15 mouse cellular contexts compared by ENCODE assay signal in the genomic region with DNA sequence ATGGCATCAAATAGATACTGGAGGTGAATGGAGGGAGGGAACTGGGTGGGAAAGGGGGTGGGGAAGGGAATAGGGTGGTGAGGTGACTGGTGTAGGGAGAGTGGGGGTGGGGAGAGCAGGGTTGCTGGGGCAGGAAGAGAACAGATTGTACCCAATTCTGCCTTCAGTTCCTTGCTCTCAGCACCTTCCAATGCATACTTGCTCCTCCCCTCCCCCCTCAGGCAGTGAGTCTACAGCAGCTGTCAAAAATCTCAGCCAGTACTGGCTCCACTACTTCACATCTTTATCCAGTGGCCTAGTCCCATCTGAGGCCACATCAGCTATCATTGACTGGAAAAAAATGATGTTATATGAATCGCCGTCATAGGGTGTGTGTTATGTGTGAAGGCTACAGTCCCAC. TPM values are rescaled to one million over a fixed set of nuclear protein-coding genes. Genes with fewer than 3 reads are reported as not detected.
DNase-seq lines count a peak whose midpoint lies in the region; ATAC-seq and TF ChIP-seq lines count a peak whose summit lies in the region.
"Had no signal": no experiment of that assay in that cellular context is flagged by ENCODE, and none has a peak within 500 bp of the region (broad histone marks: within the 10 kb centered on the region; RNA-seq: fewer than 3 reads in every experiment).

No protein-coding gene starts in this region.

- H3K27me3 ChIP-seq in heart, embryonic 10.5 days (ENCODE audit: insufficient read depth, poor library complexity, severe bottlenecking) = peaks cover 10% of the 10 kb centered on the region; the same call in 1 of the 2 replicates
- no peaks in the 10 kb centered on the region for H3K27me3 ChIP-seq in limb, embryonic 11.5 days (ENCODE audit: control insufficient read depth, insufficient read depth, low read length)
- H3K27me3 ChIP-seq in limb, embryonic 10.5 days (ENCODE audit: low read depth, poor library complexity, severe bottlenecking) = no peaks in the 10 kb centered on the region; the same call in 1 of the 2 replicates
- no peaks in the 10 kb centered on the region for H3K27me3 ChIP-seq in forebrain, embryonic 16.5 days (replicated peaks; ENCODE audit: control insufficient read depth, insufficient read depth, low read length)
- no peaks in the 10 kb centered on the region for H3K27me3 ChIP-seq in lung, postnatal 0 days (replicated peaks; ENCODE audit: insufficient read depth, low read length)
- H3K27me3 ChIP-seq: liver, embryonic 13.5 days; midbrain, embryonic 13.5 days; neural tube, embryonic 12.5 days had no signal

- WGBS in heart, embryonic 10.5 days = 91% methylated on average over 2 of the region's 2 CpGs
- WGBS in limb, embryonic 11.5 days = 94% methylated on average over 2 of the region's 2 CpGs
- WGBS in limb, embryonic 10.5 days = 93% methylated on average over 2 of the region's 2 CpGs
- 87% methylated on average over 2 of the region's 2 CpGs for WGBS in forebrain, embryonic 16.5 days
- WGBS in lung, postnatal 0 days = 45% methylated on average over 2 of the region's 2 CpGs

- H3K4me2 ChIP-seq in limb, embryonic 11.5 days (ENCODE audit: low read depth, severe bottlenecking) = no peak overlapping the region
- H3K4me2 ChIP-seq in forebrain, embryonic 16.5 days (ENCODE audit: low read length) = no peak overlapping the region
- no peak overlapping the region for H3K4me2 ChIP-seq in lung, postnatal 0 days (replicated peaks; ENCODE audit: low read depth, low read length)
- H3K4me2 ChIP-seq: heart, embryonic 15.5 days; liver, embryonic 13.5 days; midbrain, embryonic 13.5 days; neural tube, embryonic 12.5 days had no signal

- H3K27ac ChIP-seq in heart, embryonic 10.5 days = no peak overlapping the region
- no peak overlapping the region for H3K27ac ChIP-seq in limb, embryonic 11.5 days (replicated peaks; ENCODE audit: low read depth, low read length)
- H3K27ac ChIP-seq in limb, embryonic 10.5 days = no peak overlapping the region
- no peak overlapping the region for H3K27ac ChIP-seq in forebrain, embryonic 16.5 days (ENCODE audit: low read length)
- H3K27ac ChIP-seq in lung, postnatal 0 days (ENCODE audit: low read length) = no peak overlapping the region
- H3K27ac ChIP-seq: heart, embryonic 15.5 days; left cerebral cortex, adult 2 months; liver, embryonic 13.5 days; midbrain, embryonic 13.5 days; neural tube, embryonic 12.5 days had no signal

- 0 out of 2 replicates have a peak, but pooled peaks have one; percentile 3 for ATAC-seq in limb, embryonic 11.5 days (ENCODE audit: insufficient number of reproducible peaks, low FRiP score, low TSS enrichment, low read depth)
- ATAC-seq in forebrain, embryonic 16.5 days = peak; percentile 39
- ATAC-seq in lung, postnatal 0 days = peak; percentile 55
- ATAC-seq in granulocyte monocyte progenitor cell, adult 5-6 weeks (replicated peaks; ENCODE audit: poor library complexity, severe bottlenecking) = no peak

- H3K9ac ChIP-seq in limb, embryonic 11.5 days (ENCODE audit: low read length) = no peak overlapping the region
- H3K9ac ChIP-seq in forebrain, embryonic 16.5 days (replicated peaks; ENCODE audit: low read depth, low read length) = no peak overlapping the region
- no peak overlapping the region for H3K9ac ChIP-seq in lung, postnatal 0 days (replicated peaks; ENCODE audit: low read depth)
- H3K9ac ChIP-seq: heart, embryonic 15.5 days; liver, embryonic 13.5 days; midbrain, embryonic 13.5 days; neural tube, embryonic 12.5 days had no signal

- no peaks in the 10 kb centered on the region for H3K36me3 ChIP-seq in heart, embryonic 10.5 days
- no peaks in the 10 kb centered on the region for H3K36me3 ChIP-seq in limb, embryonic 11.5 days (ENCODE audit: control insufficient read depth, insufficient read depth, low read length)
- H3K36me3 ChIP-seq in limb, embryonic 10.5 days = no peaks in the 10 kb centered on the region
- H3K36me3 ChIP-seq in forebrain, embryonic 16.5 days (ENCODE audit: control insufficient read depth, insufficient read depth) = no peaks in the 10 kb centered on the region
- no peaks in the 10 kb centered on the region for H3K36me3 ChIP-seq in lung, postnatal 0 days (ENCODE audit: insufficient read depth, low read length)
- H3K36me3 ChIP-seq: heart, embryonic 15.5 days; liver, embryonic 13.5 days; midbrain, embryonic 13.5 days; neural tube, embryonic 12.5 days had no signal

- peak; percentile 90 for DNase-seq in heart, adult 11 months
- DNase-seq in heart, embryonic 10.5 days (ENCODE audit: low spot score) = no peak
- no peak for DNase-seq in limb, embryonic 11.5 days (ENCODE audit: low spot score)
- no peak for DNase-seq in limb, embryonic 10.5 days (ENCODE audit: low spot score)
- peak; percentile 49 for DNase-seq in lung, postnatal 0 days (ENCODE audit: low spot score)
- no peak for DNase-seq in frontal cortex, postnatal 36 days (ENCODE audit: low spot score in 2 of 2)
- DNase-seq: cerebellum, adult 9-11 months; liver, embryonic 13.5 days; right cerebral cortex, postnatal 25 days had no signal

- no peak overlapping the region for H3K4me3 ChIP-seq in heart, embryonic 10.5 days
- H3K4me3 ChIP-seq in limb, embryonic 11.5 days (ENCODE audit: low read depth, low read length) = no peak overlapping the region
- H3K4me3 ChIP-seq in limb, embryonic 10.5 days = no peak overlapping the region
- H3K4me3 ChIP-seq in forebrain, embryonic 16.5 days (replicated peaks; ENCODE audit: low read length) = no peak overlapping the region
- H3K4me3 ChIP-seq in lung, postnatal 0 days (ENCODE audit: low read depth, low read length) = no peak overlapping the region
- H3K4me3 ChIP-seq: heart, embryonic 15.5 days; left cerebral cortex, adult 2 months; liver, embryonic 13.5 days; midbrain, embryonic 13.5 days; neural tube, embryonic 12.5 days had no signal

- H3K4me1 ChIP-seq in heart, embryonic 10.5 days = peaks cover 14% of the 10 kb centered on the region; the same call in 1 of the 2 replicates
- H3K4me1 ChIP-seq in limb, embryonic 11.5 days (ENCODE audit: control insufficient read depth, insufficient read depth, low read length) = no peaks in the 10 kb centered on the region
- peaks cover 12% of the 10 kb centered on the region for H3K4me1 ChIP-seq in limb, embryonic 10.5 days
- H3K4me1 ChIP-seq in forebrain, embryonic 16.5 days (replicated peaks; ENCODE audit: control insufficient read depth, insufficient read depth, low read length) = 0 out of 2 replicates have a peak, but pooled peaks cover 5% of the 10 kb centered on the region
- H3K4me1 ChIP-seq in lung, postnatal 0 days (ENCODE audit: insufficient read depth, low read depth, low read length) = 0 out of 2 replicates have a peak, but pooled peaks cover 6% of the 10 kb centered on the region
- H3K4me1 ChIP-seq: liver, embryonic 13.5 days; midbrain, embryonic 13.5 days; neural tube, embryonic 12.5 days had no signal

- no peak for TF ChIP-seq EP300 in lung, postnatal 0 days (IDR thresholded peaks at IDR 0.05)

- no peaks in the 10 kb centered on the region for H3K9me3 ChIP-seq in heart, embryonic 10.5 days
- no peaks in the 10 kb centered on the region for H3K9me3 ChIP-seq in limb, embryonic 11.5 days (ENCODE audit: control insufficient read depth, low read length)
- H3K9me3 ChIP-seq in limb, embryonic 10.5 days (replicated peaks) = no peaks in the 10 kb centered on the region
- no peaks in the 10 kb centered on the region for H3K9me3 ChIP-seq in forebrain, embryonic 16.5 days (ENCODE audit: control insufficient read depth, low read length)
- no peaks in the 10 kb centered on the region for H3K9me3 ChIP-seq in lung, postnatal 0 days (ENCODE audit: low read length)
- H3K9me3 ChIP-seq: heart, embryonic 15.5 days; liver, embryonic 13.5 days; midbrain, embryonic 13.5 days; neural tube, embryonic 12.5 days had no signal

- no peak for TF ChIP-seq CTCF in lung, postnatal 0 days (IDR thresholded peaks at IDR 0.05)

RNA-seq across cellular contexts. Expression of a gene that starts 48.5 kb away (rescaled TPM):
- polyA plus RNA-seq in heart, embryonic 10.5 days (2016; fragmentation: Nextera tagmentation; extraction: Ambion mirVana) = 38.6 and 40.7 TPM in 2 replicates
- polyA plus RNA-seq in limb, embryonic 11.5 days (2014; fragmentation: Nextera tagmentation; extraction: Ambion mirVana) = 11.7 and 14.9 TPM in 2 replicates
- polyA plus RNA-seq in limb, embryonic 10.5 days (2016; fragmentation: Nextera tagmentation; extraction: Ambion mirVana) = 10.7 and 12.0 TPM in 2 replicates
- 8.6 and 13.1 TPM in 2 replicates for polyA plus RNA-seq in forebrain, embryonic 16.5 days (2015; fragmentation: Nextera tagmentation; extraction: Ambion mirVana)
- 78.6 and 86.6 TPM in 2 replicates for polyA plus RNA-seq in lung, postnatal 0 days (2015; fragmentation: Nextera tagmentation; extraction: Ambion mirVana)
- total RNA-seq in granulocyte monocyte progenitor cell, adult 5-6 weeks (2014; fragmentation: Nextera tagmentation) = not detected in 2 replicates
- not detected in 2 replicates for total RNA-seq in granulocyte monocyte progenitor cell, adult 5-6 weeks (2017)

Comparison
In these comparisons a context has a peak if more than half of its experiments do, and no peak if none do; other contexts are left out.
1. DNase-seq: peak in heart, adult 11 months (single experiment) and lung, postnatal 0 days (single experiment); none in heart, embryonic 10.5 days (single experiment), limb, embryonic 11.5 days (single experiment), limb, embryonic 10.5 days (single experiment) and frontal cortex, postnatal 36 days (0 of 2).